Mouse (Mus musculus) 3134 (cell line): ENCODE measurements around the gene Caln1.

Source experiments
- DNase-seq: peaks from one replicate; pipeline ENCODE4 v3.0.0-alpha.2; 2011; ENCODE audit warnings: low spot score; ENCODE audit not compliant: insufficient read length; ENCODE audit errors: extremely low read depth

The Caln1 gene

GRCm38 (mm10) chr5:130871086-130871485 is 501.8 kb downstream of the Caln1 start:
- DNase-seq: no peak

GRCm38 (mm10) chr5:130875391-130875790 is 506.1 kb downstream of the Caln1 start:
- no peak for DNase-seq

- no peak for DNase-seq
Observed at GRCm38 (mm10) chr5:130880331-130880730, 511.1 kb downstream of the Caln1 start.

- no peak for DNase-seq
Observed at GRCm38 (mm10) chr5:130891735-130892134, 522.5 kb downstream of the Caln1 start.

GRCm38 (mm10) chr5:130895991-130896390 is 526.7 kb downstream of the Caln1 start:
- DNase-seq: no peak
